Mouse (Mus musculus) heart, postnatal 0 days (tissue): ENCODE measurements around the gene Tmem101. TPM values are rescaled to one million over a fixed set of nuclear protein-coding genes. Genes with fewer than 3 reads are reported as not detected.
"Not testable (repeated sequence)": the region's sequence is repeated elsewhere in the genome, so short reads cannot be mapped to it uniquely, and the experiment has no call there.

Experiments used
- ATAC-seq: fragments of 200-750 bp; cut with Nextera tagmentation; 2 replicates; pipeline ENCODE4 v1.8.0; 2017; ENCODE audit warnings: low read depth, moderate number of reproducible peaks, moderate library complexity; ENCODE audit not compliant: insufficient read depth
- DNase-seq: peaks from one replicate; pipeline ENCODE4 v3.0.0-alpha.2; 2016; ENCODE audit warnings: low spot score
- H3K27ac ChIP-seq: fragments of 300-500 bp; sonication (generic); 2 replicates; pipeline ENCODE4 v1.5.1; 2014; ENCODE audit warnings: low read depth, mild to moderate bottlenecking
- H3K27me3 ChIP-seq: fragments of 300-500 bp; sonication (generic); 2 replicates; pipeline ENCODE4 v1.6.1; 2014; ENCODE audit warnings: low read length, mixed read lengths; ENCODE audit not compliant: control insufficient read depth, insufficient read depth
- H3K36me3 ChIP-seq: fragments of 300-500 bp; sonication (generic); replicated peaks from 2 replicates; pipeline ENCODE4 v1.6.1; 2014; ENCODE audit warnings: low read length, mixed read lengths; ENCODE audit not compliant: control insufficient read depth, insufficient read depth
- H3K4me1 ChIP-seq: fragments of 300-500 bp; sonication (generic); 2 replicates; pipeline ENCODE4 v1.6.1; 2014; ENCODE audit warnings: antibody characterized with exemption; ENCODE audit not compliant: control insufficient read depth, insufficient read depth
- H3K4me2 ChIP-seq: fragments of 300-500 bp; sonication (generic); 2 replicates; pipeline ENCODE4 v1.6.1; 2014; ENCODE audit warnings: low read depth, mild to moderate bottlenecking, low read length, moderate library complexity
- H3K4me3 ChIP-seq: fragments of 300-500 bp; sonication (generic); 2 replicates; pipeline ENCODE4 v1.5.1; 2014; ENCODE audit warnings: low read depth, low read length
- H3K9ac ChIP-seq: fragments of 300-500 bp; sonication (generic); replicated peaks from 2 replicates; pipeline ENCODE4 v1.6.1; 2014; ENCODE audit warnings: low read depth, low read length, mixed read lengths
- H3K9me3 ChIP-seq: fragments of 300-500 bp; sonication (generic); replicated peaks from 2 replicates; pipeline ENCODE4 v1.6.1; 2016; ENCODE audit warnings: low read length; ENCODE audit not compliant: control insufficient read depth
- CTCF ChIP-seq: IDR thresholded peaks from 2 replicates; pipeline ENCODE4 v1.5.1; 2016; ENCODE audit warnings: antibody characterized with exemption, control low read depth, low read depth
- EP300 ChIP-seq: IDR thresholded peaks from 2 replicates; pipeline ENCODE4 v1.6.1; 2016; ENCODE audit warnings: antibody characterized with exemption, low read depth
- WGBS: fragments of 180-500 bp; shearing (Covaris S2); extraction: QIAGEN DNeasy Blood & Tissue Kit; methylation state at CpG from one replicate; pipeline ENCODE4 v1.1.7; 2014; 5-methylcytosine and 5-hydroxymethylcytosine counted together
- polyA plus RNA-seq: library from polyadenylated mRNA; unstranded; fragments of >200 nt; fragmentation: Nextera tagmentation; extraction: Ambion mirVana; gene quantifications from 2 replicates; pipeline ENCODE4 v1.2.1, GENCODE M21; 2015
- total RNA-seq: library from RNA; depleted of rRNA; stranded (reverse); fragments of >200 nt; gene quantifications from 2 replicates; pipeline ENCODE4 v1.2.3, GENCODE M21; 2014; ENCODE audit warnings: low replicate concordance

The Tmem101 gene
- total and polyA plus RNA-seq, 2 experiments from 2014 or later: 21.9 to 45.8 TPM

DNA sequence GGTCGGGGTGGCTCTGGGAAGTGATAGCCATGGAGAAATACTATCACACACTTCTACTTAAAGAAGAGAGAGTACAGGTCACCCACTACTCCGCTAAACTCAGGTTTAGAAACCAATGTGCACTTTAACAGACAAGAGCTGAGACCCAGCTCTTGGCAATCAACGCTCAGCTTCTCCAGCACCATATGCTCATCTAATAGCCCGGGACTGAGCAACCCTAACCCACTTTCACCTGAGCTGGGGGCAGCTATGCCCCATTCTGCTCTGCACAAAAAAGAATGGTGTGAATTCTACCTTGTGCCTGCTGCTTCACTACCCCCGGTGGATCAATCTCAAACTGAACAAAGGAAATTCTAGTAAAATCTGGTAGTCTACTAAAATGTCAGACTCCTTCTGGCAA lies 11.3 kb upstream of the Tmem101 start:
- no peak for DNase-seq
- Histone ChIP-seq H3K27me3 (no peaks in the 10 kb centered on the region), H3K36me3 (peaks cover 60% of the 10 kb centered on the region), H3K27ac (no peak overlapping the region), H3K9me3 (no peaks in the 10 kb centered on the region), H3K9ac (no peak overlapping the region), H3K4me1 (no peaks in the 10 kb centered on the region), H3K4me3 (no peak overlapping the region), H3K4me2 (no peak overlapping the region)
- TF ChIP-seq EP300: no peak
- TF ChIP-seq CTCF: no peak
- 90% methylated on average over 5 of the region's 5 CpGs for WGBS
- ATAC-seq: no peak

DNA sequence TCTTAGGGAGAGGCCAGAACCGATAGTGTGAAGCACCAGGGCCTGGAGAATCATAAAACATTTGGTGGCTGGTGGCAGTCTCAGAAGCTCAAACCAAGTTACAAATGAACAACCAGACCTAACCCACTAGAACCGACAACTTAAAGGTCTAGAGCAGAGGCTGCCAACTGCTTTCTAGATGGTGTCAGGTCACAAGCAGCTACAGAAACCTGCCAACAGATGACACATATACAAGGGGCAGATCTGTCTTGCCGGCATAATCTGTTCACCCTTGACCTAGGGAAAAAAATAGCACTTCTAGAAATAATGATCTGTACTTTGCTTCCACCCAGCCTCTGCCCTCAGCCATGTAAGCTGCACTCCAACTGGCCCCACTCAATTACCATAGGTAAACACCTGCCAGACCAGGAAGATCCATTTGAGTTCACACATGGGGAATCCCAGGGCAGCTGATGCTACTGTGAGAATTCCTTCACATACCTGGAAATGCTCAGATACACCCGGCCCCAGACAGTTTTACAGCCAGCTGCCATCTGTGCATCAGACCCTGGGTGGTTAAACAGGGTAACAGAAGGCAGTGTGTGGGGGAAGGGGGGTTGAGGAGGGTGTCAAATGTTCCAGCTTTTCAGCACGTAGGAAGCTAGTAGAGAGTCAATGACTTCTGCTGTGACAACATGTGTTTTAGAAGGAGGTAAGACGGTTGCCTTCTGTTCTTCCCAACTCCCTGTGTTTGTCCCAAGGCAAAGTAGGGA lies 9.9 kb upstream of the Tmem101 start:
- DNase-seq (no peak), ATAC-seq (no peak)
- H3K36me3 ChIP-seq: peaks cover 71% of the 10 kb centered on the region
- H3K4me3 ChIP-seq: no peak overlapping the region
- H3K9ac ChIP-seq: no peak overlapping the region
- H3K27ac ChIP-seq: no peak overlapping the region
- no peak overlapping the region for H3K4me2 ChIP-seq
- TF ChIP-seq CTCF (no peak), EP300 (no peak)
- H3K9me3 ChIP-seq: no peaks in the 10 kb centered on the region
- WGBS: 52% methylated on average over 6 of the region's 6 CpGs
- no peaks in the 10 kb centered on the region for H3K4me1 ChIP-seq
- H3K27me3 ChIP-seq: no peaks in the 10 kb centered on the region

DNA sequence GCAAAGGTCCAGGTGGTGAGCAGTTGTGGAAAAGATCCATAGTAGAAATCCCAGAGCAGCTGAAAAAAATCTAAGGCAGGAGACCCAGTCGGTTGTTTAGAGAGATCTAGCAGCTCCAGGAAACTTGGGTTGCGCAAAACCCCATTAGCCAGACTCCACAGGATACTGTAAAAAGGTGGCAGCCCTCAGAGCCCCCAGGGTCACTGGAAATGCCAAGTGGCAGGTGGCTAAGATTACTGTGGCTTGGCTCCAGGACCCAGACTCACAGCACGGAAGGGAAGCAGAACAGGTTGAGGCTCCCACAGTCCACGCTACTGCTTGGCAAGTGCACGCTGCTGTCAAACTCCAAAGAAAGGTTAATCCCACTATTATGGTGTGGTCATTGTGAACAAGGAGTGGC lies 3.6 kb upstream of the Tmem101 start:
- Histone ChIP-seq H3K27me3 (no peaks in the 10 kb centered on the region), H3K9ac (no peak overlapping the region), H3K27ac (no peak overlapping the region), H3K4me1 (peaks cover 6% of the 10 kb centered on the region), H3K4me2 (no peak overlapping the region), H3K9me3 (no peaks in the 10 kb centered on the region), H3K4me3 (no peak overlapping the region), H3K36me3 (peaks cover 28% of the 10 kb centered on the region)
- ATAC-seq (no peak), DNase-seq (no peak)
- 68% methylated on average over 5 of the region's 5 CpGs for WGBS
- TF ChIP-seq CTCF: no peak
- no peak for TF ChIP-seq EP300

DNA sequence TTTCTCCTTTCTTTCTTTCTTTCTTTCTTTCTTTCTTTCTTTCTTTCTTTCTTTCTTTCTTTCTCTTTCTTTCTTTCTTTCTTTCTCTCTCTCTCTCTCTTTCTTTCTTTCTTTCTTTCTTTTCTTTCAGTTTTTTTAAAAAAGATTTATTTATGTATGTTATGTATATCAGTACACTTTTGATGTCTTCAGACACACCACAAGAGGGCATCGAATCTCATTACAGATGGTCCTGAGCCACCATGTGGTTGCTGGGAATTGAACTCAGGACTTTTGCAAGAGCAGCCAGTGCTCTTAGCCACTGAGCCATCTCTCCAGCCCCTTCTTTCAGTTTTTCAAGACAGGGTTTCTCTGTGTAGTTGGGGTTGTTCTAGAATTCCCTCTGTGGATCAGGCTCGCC lies 1.8 kb upstream of the Tmem101 start:
- WGBS: 81% methylated on average over 2 of the region's 2 CpGs
- H3K9ac ChIP-seq, H3K4me2 ChIP-seq, H3K4me1 ChIP-seq, H3K4me3 ChIP-seq, ATAC-seq, DNase-seq, H3K27ac ChIP-seq, H3K9me3 ChIP-seq, H3K27me3 ChIP-seq: not testable (repeated sequence)
- H3K36me3 ChIP-seq: peaks cover 26% of the 10 kb centered on the region

DNA sequence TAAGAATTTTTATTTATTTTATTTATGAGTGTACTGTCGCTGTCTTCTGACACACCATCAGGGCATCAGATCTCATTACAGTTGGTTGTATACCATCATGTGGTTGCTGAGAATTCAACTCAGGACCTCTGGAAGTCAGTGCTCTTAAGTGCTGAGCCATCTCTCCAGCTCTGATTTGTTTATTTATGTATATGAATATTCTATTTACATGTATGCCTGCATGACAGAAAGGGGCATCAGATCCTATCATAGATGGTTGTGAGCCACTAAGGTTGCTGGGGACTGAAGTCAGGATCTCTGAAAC lies 534 bp upstream of the Tmem101 start:
- H3K36me3 ChIP-seq: peaks cover 23% of the 10 kb centered on the region
- no peak overlapping the region for H3K27ac ChIP-seq
- H3K4me1 ChIP-seq: peaks cover 6% of the 10 kb centered on the region
- no peaks in the 10 kb centered on the region for H3K27me3 ChIP-seq
- DNase-seq: no peak
- no peak overlapping the region for H3K9ac ChIP-seq
- no peak for ATAC-seq
- no peak for TF ChIP-seq CTCF
- no peak for TF ChIP-seq EP300
- no peak overlapping the region for H3K4me2 ChIP-seq
- 9% methylated on average over 1 of the region's 1 CpGs for WGBS
- H3K9me3 ChIP-seq: no peaks in the 10 kb centered on the region
- no peak overlapping the region; the same call in 1 of the 2 replicates for H3K4me3 ChIP-seq
